Mouse (Mus musculus) granulocyte monocyte progenitor cell, adult 5-6 weeks (primary cell): ENCODE measurements around the gene Olfr1155. TPM values are rescaled to one million over a fixed set of nuclear protein-coding genes. Genes with fewer than 3 reads are reported as not detected.

Experiments used
- ATAC-seq: replicated peaks from 2 replicates; pipeline ENCODE4 v1.8.0; 2016; ENCODE audit warnings: mild to moderate bottlenecking, moderate TSS enrichment, inconsistent platforms; ENCODE audit not compliant: poor library complexity, severe bottlenecking
- total RNA-seq, 2 experiments: library from RNA; stranded (forward) in 1 of 2; stranded (reverse) in 1 of 2; fragments of 200-712, 200-1000 nt in 1 of 2; fragments of >200 nt in 1 of 2; fragmentation: Nextera tagmentation in 1 of 2; gene quantifications; 2 replicates each; pipeline ENCODE4 v1.2.3; 2014 to 2017

Gene Olfr1155
- total RNA-seq (2014; fragmentation: Nextera tagmentation) (not detected in 2 replicates), total RNA-seq (2017) (not detected in 2 replicates)

DNA sequence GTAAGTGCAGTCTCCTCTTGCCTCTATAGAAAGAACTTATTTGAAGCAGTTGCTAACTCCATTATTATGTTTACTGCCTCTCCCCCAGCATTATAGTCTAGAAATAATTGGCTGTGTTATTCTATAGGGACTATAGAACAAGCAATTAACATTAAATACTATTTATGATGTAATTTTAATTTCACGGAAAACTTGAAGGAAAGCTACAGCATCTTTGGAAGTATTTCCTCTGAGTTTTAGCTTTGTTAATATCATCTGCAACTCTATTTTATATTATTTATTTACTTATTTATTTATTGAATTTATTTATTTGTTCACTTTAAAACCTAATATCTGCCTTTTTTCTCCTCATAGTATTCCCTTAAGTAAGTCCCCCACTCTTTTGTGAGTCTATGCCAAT, at the start of gene Olfr1155:
Gene Olfr1155, minus strand, starts transcription at position 101 of the 400 bp plus-strand sequence.
- no peak for ATAC-seq

- ATAC-seq, result no peak
Measured at GRCm38 (mm10) chr2:87989813-87990212, 44.9 kb upstream of the Olfr1155 start, which contains the start of gene Olfr1158. Olfr1158 (plus strand) TSS chr2:87990113.

GRCm38 (mm10) chr2:87974563-87974962, 29.6 kb upstream of the Olfr1155 start, which contains the start of gene Olfr74:
Olfr74 (minus strand) TSS chr2:87974663.
- no peak for ATAC-seq

DNA sequence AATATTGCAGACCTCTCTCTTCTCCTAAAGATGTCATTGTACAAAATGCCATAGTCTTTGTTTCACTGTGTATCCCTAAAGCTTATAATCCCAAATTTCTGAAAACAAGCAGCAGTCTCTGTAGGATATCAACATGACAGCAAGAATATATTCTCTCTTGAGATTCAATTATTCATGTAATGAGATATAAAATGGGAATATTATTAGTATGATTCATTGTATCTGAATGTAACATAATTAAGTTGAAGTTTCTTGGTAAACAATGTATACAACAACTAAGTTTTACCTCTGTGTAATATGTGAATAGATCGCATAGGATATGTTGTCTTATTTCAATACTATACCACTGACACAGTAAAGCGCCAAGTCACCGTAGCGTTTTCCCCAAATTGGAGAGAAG, 23.3 kb upstream of the Olfr1155 start, which contains the start of gene Olfr1157:
Gene Olfr1157, minus strand, starts transcription at position 101 of the 400 bp plus-strand sequence.
- ATAC-seq, result no peak

DNA sequence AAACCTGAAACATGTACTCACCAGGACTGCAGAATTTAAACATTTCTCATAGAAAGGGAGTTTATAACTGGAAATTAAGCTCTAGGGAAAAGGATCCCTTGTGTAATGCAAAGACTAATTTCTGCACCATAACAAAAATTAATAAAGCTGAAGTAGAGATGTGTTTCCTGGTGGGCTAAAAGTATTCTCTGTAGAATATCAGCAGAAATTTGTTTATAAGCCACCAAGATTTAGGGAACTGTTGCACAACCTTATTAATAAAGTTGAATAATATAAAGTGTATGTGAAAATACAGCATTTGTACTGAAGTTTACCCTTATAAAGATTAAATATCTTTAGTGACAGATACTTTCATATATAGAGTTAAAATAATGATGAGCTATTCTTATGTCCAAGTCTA, 8.1 kb upstream of the Olfr1155 start, which contains the start of gene Olfr1156:
Gene Olfr1156, minus strand, starts transcription at position 101 of the 400 bp plus-strand sequence.
- ATAC-seq, result no peak

DNA sequence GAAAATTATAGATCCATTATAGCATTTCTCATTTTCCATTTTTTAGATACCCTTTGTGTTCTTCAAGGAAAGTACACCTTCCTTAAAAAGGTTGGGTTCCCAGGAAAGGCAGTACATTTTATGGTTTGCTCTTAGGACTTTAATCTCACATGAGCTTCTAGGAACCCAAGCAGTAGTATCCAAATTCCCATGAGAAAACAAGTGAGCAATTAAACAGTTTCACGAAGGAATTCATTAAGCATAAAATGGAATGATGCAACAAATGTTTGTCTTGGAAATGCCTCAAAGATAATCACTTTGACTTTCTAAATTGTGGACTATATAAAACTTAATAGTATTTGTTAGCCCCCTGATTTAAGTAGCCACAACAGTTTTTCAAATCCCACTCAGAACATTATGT, 39.9 kb downstream of the Olfr1155 start, which contains the start of gene Olfr1154:
Gene Olfr1154, minus strand, starts transcription at position 101 of the 400 bp plus-strand sequence.
- ATAC-seq, result no peak

DNA sequence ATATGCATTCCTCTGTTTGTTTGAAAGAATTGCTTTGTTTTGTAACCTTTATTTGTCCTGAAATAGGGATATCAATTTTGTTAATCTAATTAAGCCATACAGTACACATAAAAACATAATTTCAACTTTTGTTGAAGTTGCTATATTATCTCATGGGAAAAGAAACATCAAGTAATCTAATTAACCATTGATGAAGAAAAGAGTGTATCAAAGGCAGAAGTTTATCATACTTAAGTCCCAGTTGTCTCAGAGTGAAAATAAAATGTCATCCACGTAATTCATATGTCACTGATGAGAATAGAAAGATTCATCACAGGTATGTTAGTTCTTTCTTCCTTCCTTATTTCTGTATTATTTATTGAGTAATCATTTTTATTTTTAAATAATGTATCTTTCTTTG, 50.3 kb downstream of the Olfr1155 start, which contains the start of gene Olfr1153:
Gene Olfr1153, plus strand, starts transcription at position 301 of the 400 bp plus-strand sequence.
- ATAC-seq, result no peak

Other genes with a start within 250 kb of the Olfr1155 start
- not detected in 2 replicates for gene Olfr1137, start 232.0 kb downstream of the Olfr1155 start, total RNA-seq (2014; fragmentation: Nextera tagmentation)
- gene Olfr1137, start 232.0 kb downstream of the Olfr1155 start, total RNA-seq (2017), result not detected in 2 replicates
- gene Olfr1138, start 205.2 kb downstream of the Olfr1155 start, total RNA-seq (2014; fragmentation: Nextera tagmentation), result not detected in 2 replicates
- gene Olfr1138, start 205.2 kb downstream of the Olfr1155 start, total RNA-seq (2017), result not detected in 2 replicates
- not detected in 2 replicates for gene Olfr1140, start 201.4 kb downstream of the Olfr1155 start, total RNA-seq (2014; fragmentation: Nextera tagmentation)
- gene Olfr1140, start 201.4 kb downstream of the Olfr1155 start, total RNA-seq (2017), result not detected in 2 replicates
- gene Olfr1141, start 191.1 kb downstream of the Olfr1155 start, total RNA-seq (2014; fragmentation: Nextera tagmentation), result not detected in 2 replicates
- not detected in 2 replicates for gene Olfr1141, start 191.1 kb downstream of the Olfr1155 start, total RNA-seq (2017)
- not detected in 2 replicates for gene Olfr152, start 165.7 kb downstream of the Olfr1155 start, total RNA-seq (2014; fragmentation: Nextera tagmentation)
- gene Olfr152, start 165.7 kb downstream of the Olfr1155 start, total RNA-seq (2017), result not detected in 2 replicates
- not detected in 2 replicates for gene Olfr1143, start 144.5 kb downstream of the Olfr1155 start, total RNA-seq (2014; fragmentation: Nextera tagmentation)
- gene Olfr1143, start 144.5 kb downstream of the Olfr1155 start, total RNA-seq (2017), result not detected in 2 replicates
- not detected in 2 replicates for gene Olfr1145, start 135.3 kb downstream of the Olfr1155 start, total RNA-seq (2014; fragmentation: Nextera tagmentation)
- not detected in 2 replicates for gene Olfr1145, start 135.3 kb downstream of the Olfr1155 start, total RNA-seq (2017)
- not detected in 2 replicates for gene Olfr1148, start 114.6 kb downstream of the Olfr1155 start, total RNA-seq (2014; fragmentation: Nextera tagmentation)
- not detected in 2 replicates for gene Olfr1148, start 114.6 kb downstream of the Olfr1155 start, total RNA-seq (2017)
- not detected in 2 replicates for gene Olfr1150-ps1, start 101.1 kb downstream of the Olfr1155 start, total RNA-seq (2014; fragmentation: Nextera tagmentation)
- not detected in 2 replicates for gene Olfr1150-ps1, start 101.1 kb downstream of the Olfr1155 start, total RNA-seq (2017)
- not detected in 2 replicates for gene Olfr1151, start 89.3 kb downstream of the Olfr1155 start, total RNA-seq (2014; fragmentation: Nextera tagmentation)
- not detected in 2 replicates for gene Olfr1151, start 89.3 kb downstream of the Olfr1155 start, total RNA-seq (2017)
- not detected in 2 replicates for gene Olfr1152, start 78.6 kb downstream of the Olfr1155 start, total RNA-seq (2014; fragmentation: Nextera tagmentation)
- gene Olfr1152, start 78.6 kb downstream of the Olfr1155 start, total RNA-seq (2017), result not detected in 2 replicates
- gene Olfr1153, start 50.2 kb downstream of the Olfr1155 start, total RNA-seq (2014; fragmentation: Nextera tagmentation), result not detected in 2 replicates
- not detected in 2 replicates for gene Olfr1153, start 50.2 kb downstream of the Olfr1155 start, total RNA-seq (2017)
- not detected in 2 replicates for gene Olfr1154, start 40.0 kb downstream of the Olfr1155 start, total RNA-seq (2014; fragmentation: Nextera tagmentation)
- not detected in 2 replicates for gene Olfr1154, start 40.0 kb downstream of the Olfr1155 start, total RNA-seq (2017)
- gene Olfr1156, start 8.0 kb upstream of the Olfr1155 start, total RNA-seq (2014; fragmentation: Nextera tagmentation), result not detected in 2 replicates
- not detected in 2 replicates for gene Olfr1156, start 8.0 kb upstream of the Olfr1155 start, total RNA-seq (2017)
- not detected in 2 replicates for gene Olfr1157, start 23.2 kb upstream of the Olfr1155 start, total RNA-seq (2014; fragmentation: Nextera tagmentation)
- gene Olfr1157, start 23.2 kb upstream of the Olfr1155 start, total RNA-seq (2017), result not detected in 2 replicates
- not detected in 2 replicates for gene Olfr74, start 29.5 kb upstream of the Olfr1155 start, total RNA-seq (2014; fragmentation: Nextera tagmentation)
- not detected in 2 replicates for gene Olfr74, start 29.5 kb upstream of the Olfr1155 start, total RNA-seq (2017)
- not detected in 2 replicates for gene Olfr1158, start 45.0 kb upstream of the Olfr1155 start, total RNA-seq (2014; fragmentation: Nextera tagmentation)
- not detected in 2 replicates for gene Olfr1158, start 45.0 kb upstream of the Olfr1155 start, total RNA-seq (2017)
- not detected in 2 replicates for gene Olfr1160, start 63.1 kb upstream of the Olfr1155 start, total RNA-seq (2014; fragmentation: Nextera tagmentation)
- not detected in 2 replicates for gene Olfr1160, start 63.1 kb upstream of the Olfr1155 start, total RNA-seq (2017)
- gene Olfr1161, start 77.6 kb upstream of the Olfr1155 start, total RNA-seq (2014; fragmentation: Nextera tagmentation), result not detected in 2 replicates
- gene Olfr1161, start 77.6 kb upstream of the Olfr1155 start, total RNA-seq (2017), result not detected in 2 replicates
- gene Olfr73, start 92.6 kb upstream of the Olfr1155 start, total RNA-seq (2014; fragmentation: Nextera tagmentation), result not detected in 2 replicates
- gene Olfr73, start 92.6 kb upstream of the Olfr1155 start, total RNA-seq (2017), result not detected in 2 replicates
- gene Olfr1162, start 106.0 kb upstream of the Olfr1155 start, total RNA-seq (2014; fragmentation: Nextera tagmentation), result not detected in 2 replicates
- not detected in 2 replicates for gene Olfr1162, start 106.0 kb upstream of the Olfr1155 start, total RNA-seq (2017)
- gene Olfr1163, start 126.7 kb upstream of the Olfr1155 start, total RNA-seq (2014; fragmentation: Nextera tagmentation), result not detected in 2 replicates
- gene Olfr1163, start 126.7 kb upstream of the Olfr1155 start, total RNA-seq (2017), result not detected in 2 replicates
- gene Olfr1164, start 148.8 kb upstream of the Olfr1155 start, total RNA-seq (2014; fragmentation: Nextera tagmentation), result not detected in 2 replicates
- gene Olfr1164, start 148.8 kb upstream of the Olfr1155 start, total RNA-seq (2017), result not detected in 2 replicates
- not detected in 2 replicates for gene Olfr1166, start 183.1 kb upstream of the Olfr1155 start, total RNA-seq (2014; fragmentation: Nextera tagmentation)
- gene Olfr1166, start 183.1 kb upstream of the Olfr1155 start, total RNA-seq (2017), result not detected in 2 replicates
- gene Olfr1167, start 210.1 kb upstream of the Olfr1155 start, total RNA-seq (2014; fragmentation: Nextera tagmentation), result not detected in 2 replicates
- not detected in 2 replicates for gene Olfr1167, start 210.1 kb upstream of the Olfr1155 start, total RNA-seq (2017)
- not detected in 2 replicates for gene Olfr1168, start 236.7 kb upstream of the Olfr1155 start, total RNA-seq (2014; fragmentation: Nextera tagmentation)
- gene Olfr1168, start 236.7 kb upstream of the Olfr1155 start, total RNA-seq (2017), result not detected in 2 replicates